Mouse (Mus musculus): ENCODE measurements at regions not wholly inside any gene's neighbourhood (a gene's known extent, or its start where the extent isn't known, plus 50 kb on each side); places are given as distances from the start of the nearest gene placed in this dataset.

- Histone ChIP-seq H3K4me1 (ENCODE audit: control insufficient read depth in 1 of 2, insufficient read depth in 2 of 2, low read length in 2 of 2) (no peaks in the 10 kb centered on the region), H3K79me2 (ENCODE audit: control insufficient read depth, insufficient read depth, low read length, poor library complexity) (no peaks in the 10 kb centered on the region), H3K4me3 (ENCODE audit: control insufficient read depth in 1 of 2, insufficient read depth in 1 of 2, low read depth in 2 of 2, low read length in 2 of 2) (no peak overlapping the region), H3K27me3 (ENCODE audit: control insufficient read depth in 1 of 2, insufficient read depth in 2 of 2, low read length in 2 of 2) (peaks cover 3 to 6% of the 10 kb centered on the region in 2 experiments), H3K36me3 (ENCODE audit: control insufficient read depth in 1 of 2, insufficient read depth in 2 of 2, low read length in 2 of 2) (no peaks in the 10 kb centered on the region), H3K9me3 (replicated peaks; ENCODE audit: insufficient read depth, low read length) (no peaks in the 10 kb centered on the region), H3K27ac (ENCODE audit: control insufficient read depth, low read depth, low read length) (no peak overlapping the region), H3K9ac (ENCODE audit: control insufficient read depth, low read depth, low read length, poor library complexity, severe bottlenecking) (no peak overlapping the region)
- DNase-seq (ENCODE audit: low read depth, low spot score), result no peak
- no peak for TF ChIP-seq USF1 (IDR thresholded peaks at IDR 0.05; ENCODE audit: low read depth, low read length)
- no peak for TF ChIP-seq POLR2AphosphoS5 (IDR thresholded peaks at IDR 0.05; ENCODE audit: borderline replicate concordance, low read depth, low read length)
- no peak for TF ChIP-seq MYB (IDR thresholded peaks at IDR 0.05; ENCODE audit: low read depth, low read length)
- TF ChIP-seq E2F4 (IDR thresholded peaks at IDR 0.05; ENCODE audit: borderline replicate concordance, low read depth, low read length), result no peak
- TF ChIP-seq ZC3H11A (IDR thresholded peaks at IDR 0.05; ENCODE audit: low read depth, low read length), result no peak
- TF ChIP-seq CTCF (IDR thresholded peaks at IDR 0.05 in 2 of 3, conservative IDR thresholded peaks at IDR 0.05 in 1 of 3; ENCODE audit: control insufficient read depth in 1 of 3, insufficient read depth in 1 of 3, low read depth in 2 of 3, low read length in 3 of 3, poor library complexity in 1 of 3, severe bottlenecking in 1 of 3), result no peak
- no peak for TF ChIP-seq MEF2A (IDR thresholded peaks at IDR 0.05; ENCODE audit: extremely low read depth, insufficient replicate concordance, low read depth, low read length, poor library complexity, severe bottlenecking)
- TF ChIP-seq TBP (IDR thresholded peaks at IDR 0.05; ENCODE audit: low read depth, low read length), result no peak
- no peak for TF ChIP-seq USF2 (IDR thresholded peaks at IDR 0.05; ENCODE audit: borderline replicate concordance in 1 of 2, insufficient read depth in 1 of 2, low read depth in 1 of 2, low read length in 2 of 2)
- TF ChIP-seq GABPA (IDR thresholded peaks at IDR 0.05; ENCODE audit: low read depth, low read length), result no peak
- TF ChIP-seq MYC (IDR thresholded peaks at IDR 0.05; ENCODE audit: low read depth, low read length), result no peak
- no peak for TF ChIP-seq POLR2A (IDR thresholded peaks at IDR 0.05; ENCODE audit: control insufficient read depth in 1 of 2, insufficient read depth in 1 of 2, low read depth in 1 of 2, low read length in 2 of 2, poor library complexity in 1 of 2)
- no peak for TF ChIP-seq ETS1 (IDR thresholded peaks at IDR 0.05; ENCODE audit: low read depth, low read length)
- TF ChIP-seq ZMIZ1 (IDR thresholded peaks at IDR 0.05; ENCODE audit: low read depth, low read length), result no peak
- no peak for TF ChIP-seq RCOR1 (IDR thresholded peaks at IDR 0.05; ENCODE audit: low read depth, low read length)
- no peak for TF ChIP-seq SIN3A (IDR thresholded peaks at IDR 0.05; ENCODE audit: low read length)
- TF ChIP-seq GATA1 (IDR thresholded peaks at IDR 0.05; ENCODE audit: low read depth, low read length), result no peak
- TF ChIP-seq RAD21 (IDR thresholded peaks at IDR 0.05; ENCODE audit: low read depth, low read length), result no peak
- TF ChIP-seq HCFC1 (IDR thresholded peaks at IDR 0.05; ENCODE audit: low read depth, low read length), result no peak
- TF ChIP-seq NELFE (IDR thresholded peaks at IDR 0.05; ENCODE audit: low read depth, low read length), result no peak
Measured at GRCm38 (mm10) chr2:28351445-28351844, 95.2 kb upstream of the Ppp1r26 start.

DNA sequence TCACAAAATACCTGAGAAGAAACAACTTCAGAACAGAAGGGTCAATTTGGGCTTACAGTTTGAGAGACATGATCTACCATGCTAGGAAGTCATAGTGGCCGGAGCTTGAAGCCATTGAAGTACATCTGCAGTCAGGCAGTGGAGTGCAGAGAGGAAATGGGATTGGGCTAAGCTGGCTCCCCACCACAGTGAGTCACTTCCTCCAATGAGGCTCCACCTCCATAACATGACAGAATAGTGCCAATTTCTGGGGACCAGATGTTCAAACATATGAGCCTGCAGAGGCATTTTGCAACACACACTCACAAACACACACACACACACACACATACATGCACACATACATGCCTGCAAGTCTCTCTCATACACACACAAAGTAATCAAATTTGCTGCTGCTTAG, 93.7 kb upstream of the Ppp1r26 start:
- Histone ChIP-seq H3K4me3 (ENCODE audit: control insufficient read depth in 1 of 2, insufficient read depth in 1 of 2, low read depth in 2 of 2, low read length in 2 of 2) (no peak overlapping the region), H3K36me3 (ENCODE audit: control insufficient read depth in 1 of 2, insufficient read depth in 2 of 2, low read length in 2 of 2) (no peaks in the 10 kb centered on the region), H3K27ac (ENCODE audit: control insufficient read depth, low read depth, low read length) (no peak overlapping the region), H3K9ac (ENCODE audit: control insufficient read depth, low read depth, low read length, poor library complexity, severe bottlenecking) (no peak overlapping the region), H3K79me2 (ENCODE audit: control insufficient read depth, insufficient read depth, low read length, poor library complexity) (no peaks in the 10 kb centered on the region), H3K9me3 (replicated peaks; ENCODE audit: insufficient read depth, low read length) (no peaks in the 10 kb centered on the region), H3K27me3 (ENCODE audit: control insufficient read depth in 1 of 2, insufficient read depth in 2 of 2, low read length in 2 of 2) (peaks cover 3 to 6% of the 10 kb centered on the region in 2 experiments), H3K4me1 (ENCODE audit: control insufficient read depth in 1 of 2, insufficient read depth in 2 of 2, low read length in 2 of 2) (no peaks in the 10 kb centered on the region)
- peak; percentile 14 for DNase-seq (ENCODE audit: low read depth, low spot score)
- TF ChIP-seq JUND (IDR thresholded peaks at IDR 0.05; ENCODE audit: low read depth, low read length), result no peak
- no peak for TF ChIP-seq BHLHE40 (IDR thresholded peaks at IDR 0.05; ENCODE audit: borderline replicate concordance, low read depth, low read length)
- no peak for TF ChIP-seq CTCF (IDR thresholded peaks at IDR 0.05 in 2 of 3, conservative IDR thresholded peaks at IDR 0.05 in 1 of 3; ENCODE audit: control insufficient read depth in 1 of 3, insufficient read depth in 1 of 3, low read depth in 2 of 3, low read length in 3 of 3, poor library complexity in 1 of 3, severe bottlenecking in 1 of 3)
- TF ChIP-seq POLR2AphosphoS2 (IDR thresholded peaks at IDR 0.05; ENCODE audit: low read length), result no peak
- TF ChIP-seq SMC3 (IDR thresholded peaks at IDR 0.05; ENCODE audit: low read depth, low read length), result no peak
- TF ChIP-seq SIN3A (IDR thresholded peaks at IDR 0.05; ENCODE audit: low read length), result no peak
